Mouse (Mus musculus) heart, adult 2 months (tissue): ENCODE measurements around the gene Ctdsp2. TPM values are rescaled to one million over a fixed set of nuclear protein-coding genes. Genes with fewer than 3 reads are reported as not detected.
A peak's percentile ranks its signal among the peaks of the same experiment; 100 is the strongest.

Experiments
- DNase-seq, 2 experiments: peaks; one replicate each; pipeline ENCODE4 v3.0.0; 2021
- H3K27ac ChIP-seq: fragments of 200-600 bp; 2 replicates; pipeline ENCODE4 v1.8.1; 2022
- H3K27me3 ChIP-seq: fragments of 200-500 bp; 2 replicates; pipeline ENCODE4 v1.6.1; 2012; ENCODE audit warnings: mild to moderate bottlenecking, low read length, inconsistent platforms, mixed read lengths; ENCODE audit not compliant: control insufficient read depth, insufficient read depth
- H3K36me3 ChIP-seq: fragments of 200-500 bp; 2 replicates; pipeline ENCODE4 v1.6.1; 2012; ENCODE audit warnings: low read length, inconsistent platforms; ENCODE audit not compliant: control insufficient read depth, insufficient read depth
- H3K4me1 ChIP-seq: fragments of 200-500 bp; 2 replicates; pipeline ENCODE4 v1.6.1; 2011; ENCODE audit warnings: low read length; ENCODE audit not compliant: control insufficient read depth, insufficient read depth
- H3K4me3 ChIP-seq: fragments of 200-600 bp; 2 replicates; pipeline ENCODE4 v1.8.1; 2022
- H3K79me2 ChIP-seq: fragments of 200-500 bp; replicated peaks from 2 replicates; pipeline ENCODE4 v1.6.1; 2012; ENCODE audit warnings: mild to moderate bottlenecking, inconsistent platforms, low read length, moderate library complexity, mixed read lengths; ENCODE audit not compliant: control insufficient read depth, insufficient read depth
- H3K9ac ChIP-seq: fragments of 200-500 bp; 2 replicates; pipeline ENCODE4 v1.6.1; 2012; ENCODE audit warnings: low read depth, mild to moderate bottlenecking, control low read depth, inconsistent platforms, low read length, mixed read lengths
- CTCF ChIP-seq: fragments of 200-600 bp; IDR thresholded peaks from 2 replicates; pipeline ENCODE4 v1.8.1; 2022; ENCODE audit warnings: antibody characterized with exemption, mild to moderate bottlenecking, moderate library complexity
- EP300 ChIP-seq: fragments of 200-500 bp; IDR thresholded peaks from 2 replicates; pipeline ENCODE4 v1.6.1; 2011; ENCODE audit warnings: low read depth, low read length, control low read depth; ENCODE audit not compliant: insufficient read depth
- POLR2A ChIP-seq: fragments of 200-500 bp; IDR thresholded peaks from 2 replicates; pipeline ENCODE4 v1.6.1; 2011; ENCODE audit warnings: mild to moderate bottlenecking, low read depth, low read length, control low read depth; ENCODE audit not compliant: insufficient read depth
- WGBS: fragments of 180-500 bp; shearing (Covaris S2); methylation state at CpG from one replicate; pipeline ENCODE4 v1.1.7; 2018; 5-methylcytosine and 5-hydroxymethylcytosine counted together
- intact Hi-C: fragments of 180-260 bp; cut with DNase I; formaldehyde crosslinking; loops from one replicate; pipeline ENCODE4 v1.15.1; 2025
- polyA plus RNA-seq: library from polyadenylated mRNA; depleted of rRNA; stranded (reverse); fragments of >200 nt; gene quantifications from 2 replicates; pipeline ENCODE4 v1.2.3, GENCODE M21; 2012
- total RNA-seq, 2 experiments: library from RNA; stranded (reverse); gene quantifications; 2 replicates each; pipeline ENCODE4 v1.2.3; 2021

Ctdsp2 gene
- total and polyA plus RNA-seq, 3 experiments = 82.2 to 108 (median 85.6) TPM

- Histone ChIP-seq H3K36me3 (no peaks in the 10 kb centered on the region), H3K9ac (no peak overlapping the region), H3K79me2 (no peaks in the 10 kb centered on the region), H3K4me3 (no peak overlapping the region), H3K27ac (peak overlapping the region; percentile 74; the same call in 1 of the 2 replicates), H3K27me3 (no peaks in the 10 kb centered on the region), H3K4me1 (no peaks in the 10 kb centered on the region; the same call in none of the 2 replicates)
- WGBS = 36% methylated on average over 5 of the region's 5 CpGs
- intact Hi-C loops = no loop called here
- no peak for DNase-seq
- TF ChIP-seq POLR2A (no peak), EP300 (no peak), CTCF (no peak)
These were observed 28.7 kb upstream of the Ctdsp2 start for GRCm38 (mm10) chr10:126949824-126950223.

- DNase-seq = peak in 1 of 2 experiments; percentile 40
- intact Hi-C loops = no loop called here
- H3K4me1 ChIP-seq = no peaks in the 10 kb centered on the region; the same call in none of the 2 replicates
- H3K27me3 ChIP-seq = no peaks in the 10 kb centered on the region
- WGBS = 52% methylated on average over 4 of the region's 4 CpGs
- no peak overlapping the region for H3K4me3 ChIP-seq
- H3K9ac ChIP-seq = no peak overlapping the region
- H3K79me2 ChIP-seq = no peaks in the 10 kb centered on the region
- TF ChIP-seq EP300 = 0 out of 2 replicates have a peak, but pooled peaks have one; percentile 38
- TF ChIP-seq CTCF = no peak
- TF ChIP-seq POLR2A = no peak
- H3K27ac ChIP-seq = peak overlapping the region; percentile 74
- no peaks in the 10 kb centered on the region for H3K36me3 ChIP-seq
These were observed 27.9 kb upstream of the Ctdsp2 start for GRCm38 (mm10) chr10:126950572-126950971.

- WGBS = 78% methylated on average over 1 of the region's 1 CpGs
- no peaks in the 10 kb centered on the region for H3K79me2 ChIP-seq
- no peaks in the 10 kb centered on the region for H3K27me3 ChIP-seq
- no peak for DNase-seq
- no peak overlapping the region for H3K9ac ChIP-seq
- H3K27ac ChIP-seq = no peak overlapping the region
- no peaks in the 10 kb centered on the region for H3K36me3 ChIP-seq
- H3K4me1 ChIP-seq = peaks cover 2% of the 10 kb centered on the region
- intact Hi-C loops = no loop called here
- H3K4me3 ChIP-seq = no peak overlapping the region
- TF ChIP-seq CTCF = peak; percentile 43
- TF ChIP-seq EP300 = no peak
- no peak for TF ChIP-seq POLR2A
These were observed 26.1 kb upstream of the Ctdsp2 start for GRCm38 (mm10) chr10:126952375-126952774.

- no peak overlapping the region for H3K9ac ChIP-seq
- intact Hi-C loops = no loop called here
- H3K4me3 ChIP-seq = no peak overlapping the region
- 58% methylated on average over 3 of the region's 3 CpGs for WGBS
- peaks cover 3% of the 10 kb centered on the region for H3K4me1 ChIP-seq
- H3K36me3 ChIP-seq = no peaks in the 10 kb centered on the region
- no peak overlapping the region for H3K27ac ChIP-seq
- no peaks in the 10 kb centered on the region for H3K79me2 ChIP-seq
- TF ChIP-seq POLR2A (no peak), EP300 (no peak), CTCF (no peak)
- DNase-seq = no peak
- no peaks in the 10 kb centered on the region for H3K27me3 ChIP-seq
These were observed 25.5 kb upstream of the Ctdsp2 start for GRCm38 (mm10) chr10:126953029-126953471.

- H3K36me3 ChIP-seq = no peaks in the 10 kb centered on the region
- peaks cover 3% of the 10 kb centered on the region; the same call in 1 of the 2 replicates for H3K4me1 ChIP-seq
- no peak overlapping the region; the same call in 1 of the 2 replicates for H3K4me3 ChIP-seq
- WGBS = 39% methylated on average over 15 of the region's 15 CpGs
- H3K79me2 ChIP-seq = no peaks in the 10 kb centered on the region
- H3K27me3 ChIP-seq = no peaks in the 10 kb centered on the region
- DNase-seq = no peak
- no peak overlapping the region; the same call in 1 of the 2 replicates for H3K9ac ChIP-seq
- TF ChIP-seq POLR2A = no peak
- TF ChIP-seq CTCF = no peak
- no peak for TF ChIP-seq EP300
- peak overlapping the region; percentile 40 for H3K27ac ChIP-seq
- intact Hi-C loops = no loop called here
These were observed 21.7 kb upstream of the Ctdsp2 start for GRCm38 (mm10) chr10:126956692-126957358.
